In the genomic region with DNA sequence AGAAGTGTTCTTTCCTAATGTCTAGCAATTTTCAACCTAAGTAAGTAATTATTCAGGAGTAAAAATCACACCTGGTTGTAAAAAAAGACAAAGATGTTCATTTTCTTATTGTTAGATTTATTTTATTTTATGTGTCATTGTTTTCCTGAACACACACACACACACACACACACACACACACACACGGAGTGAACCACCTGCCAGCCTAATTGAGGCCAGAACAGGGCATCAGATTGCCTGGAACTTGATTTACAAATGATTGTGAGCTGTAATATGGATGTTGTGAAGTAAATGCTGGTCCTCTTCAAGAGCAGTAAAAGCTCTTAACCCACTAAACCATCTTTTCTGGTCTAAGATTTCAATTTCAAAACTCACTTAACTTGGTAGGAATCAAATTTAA, we compare ENCODE assay signal across 20 mouse cellular contexts.
DNase-seq lines count a peak whose midpoint lies in the region; ATAC-seq and TF ChIP-seq lines count a peak whose summit lies in the region.
"Had no signal": no experiment of that assay in that cellular context is flagged by ENCODE, and none has a peak within 500 bp of the region (broad histone marks: within the 10 kb centered on the region; RNA-seq: fewer than 3 reads in every experiment).

No protein-coding gene starts in this region.

- H3K9me3 ChIP-seq in forebrain, embryonic 16.5 days (ENCODE audit: control insufficient read depth, low read length) = no peaks in the 10 kb centered on the region
- H3K9me3 ChIP-seq: forebrain, embryonic 12.5 days; G1E; heart, embryonic 10.5 days had no signal

- H3K4me2 ChIP-seq in forebrain, embryonic 16.5 days (ENCODE audit: low read length) = no peak overlapping the region
- H3K4me2 ChIP-seq: embryonic facial prominence, embryonic 13.5 days; forebrain, embryonic 12.5 days; hindbrain, embryonic 13.5 days had no signal

- peak; percentile 26 for DNase-seq in cerebellum, adult 11 months
- no peak for DNase-seq in cerebellum, postnatal 4 days (ENCODE audit: low spot score in 2 of 2)
- peak; percentile 53 to 67 for DNase-seq in cerebellum, adult 2 months
- peak; percentile 57 to 70 for DNase-seq in cerebellum, postnatal 10 days
- DNase-seq in spleen, postnatal 14 days (ENCODE audit: low spot score in 2 of 2) = no peak
- DNase-seq: adrenal gland, postnatal 10 days; B cell, adult 2 months; gastrocnemius, postnatal 10 days; heart, adult 18-20 months; heart, postnatal 10 days; kidney, adult 18-20 months had no signal

- ATAC-seq in forebrain, embryonic 16.5 days = no peak
- ATAC-seq in frontal cortex, adult (ENCODE audit: low TSS enrichment) = no peak
- ATAC-seq: CD4-positive, CD25-positive, alpha-beta regulatory T cell, adult 4 months; hindbrain, postnatal 0 days had no signal

- H3K27ac ChIP-seq in cerebellum, adult 2 months (ENCODE audit: insufficient read depth, low read length) = no peak overlapping the region
- H3K27ac ChIP-seq in forebrain, embryonic 16.5 days (ENCODE audit: low read length) = no peak overlapping the region
- H3K27ac ChIP-seq: embryonic facial prominence, embryonic 13.5 days; forebrain, embryonic 12.5 days; heart, embryonic 10.5 days; hindbrain, embryonic 13.5 days; hindbrain, postnatal 0 days had no signal

- 13% methylated on average over 1 of the region's 1 CpGs for WGBS in cerebellum, adult 2 months
- 66% methylated on average over 1 of the region's 1 CpGs for WGBS in forebrain, embryonic 16.5 days

- no peak overlapping the region for H3K4me3 ChIP-seq in cerebellum, adult 2 months (replicated peaks; ENCODE audit: insufficient read depth, low read depth, low read length)
- no peak overlapping the region for H3K4me3 ChIP-seq in forebrain, embryonic 16.5 days (replicated peaks; ENCODE audit: low read length)
- H3K4me3 ChIP-seq: embryonic facial prominence, embryonic 13.5 days; forebrain, embryonic 12.5 days; heart, embryonic 10.5 days; hindbrain, embryonic 13.5 days had no signal

- H3K4me1 ChIP-seq in cerebellum, adult 2 months (ENCODE audit: control insufficient read depth, insufficient read depth, low read length) = peaks cover 6% of the 10 kb centered on the region; the same call in 1 of the 2 replicates
- no peaks in the 10 kb centered on the region for H3K4me1 ChIP-seq in forebrain, embryonic 16.5 days (replicated peaks; ENCODE audit: control insufficient read depth, insufficient read depth, low read length)
- H3K4me1 ChIP-seq: embryonic facial prominence, embryonic 13.5 days; forebrain, embryonic 12.5 days; heart, embryonic 10.5 days; hindbrain, embryonic 13.5 days had no signal

- no peak for TF ChIP-seq POLR2A in cerebellum, adult 2 months (IDR thresholded peaks at IDR 0.05; ENCODE audit: borderline replicate concordance, insufficient read depth, low read length)

- no peaks in the 10 kb centered on the region for H3K36me3 ChIP-seq in forebrain, embryonic 16.5 days (ENCODE audit: control insufficient read depth, insufficient read depth)
- H3K36me3 ChIP-seq: embryonic facial prominence, embryonic 13.5 days; forebrain, embryonic 12.5 days; G1E; heart, embryonic 10.5 days; hindbrain, embryonic 13.5 days had no signal

- TF ChIP-seq CTCF in cerebellum, adult 2 months (IDR thresholded peaks at IDR 0.05; ENCODE audit: borderline replicate concordance, insufficient read depth, low read depth, low read length) = no peak

- H3K27me3 ChIP-seq in cerebellum, adult 2 months (ENCODE audit: control insufficient read depth, insufficient read depth, low read length) = no peaks in the 10 kb centered on the region
- H3K27me3 ChIP-seq in forebrain, embryonic 16.5 days (replicated peaks; ENCODE audit: control insufficient read depth, insufficient read depth, low read length) = no peaks in the 10 kb centered on the region
- H3K27me3 ChIP-seq: embryonic facial prominence, embryonic 13.5 days; forebrain, embryonic 12.5 days; hindbrain, embryonic 13.5 days had no signal

- H3K9ac ChIP-seq in forebrain, embryonic 16.5 days (replicated peaks; ENCODE audit: low read depth, low read length) = no peak overlapping the region
- H3K9ac ChIP-seq: embryonic facial prominence, embryonic 13.5 days; forebrain, embryonic 12.5 days; hindbrain, embryonic 13.5 days had no signal

Comparison
In these comparisons a context has a peak if more than half of its experiments do, and no peak if none do; other contexts are left out.
1. DNase-seq: peak in cerebellum, adult 11 months (single experiment), cerebellum, adult 2 months (2 of 2) and cerebellum, postnatal 10 days (2 of 2); none in cerebellum, postnatal 4 days (0 of 2) and spleen, postnatal 14 days (0 of 2).